Mouse (Mus musculus) embryo, embryonic 9.5 days (tissue): ENCODE results near the gene Ankrd55.

ENCODE experiments used
- DNase-seq: peaks from one replicate; pipeline ENCODE4 v3.0.0-alpha.2; 2017; ENCODE audit errors: extremely low spot score

The Ankrd55 gene

GRCm38 (mm10) chr13:112378782-112379305 lies 90.6 kb downstream of the Ankrd55 start:
- DNase-seq = no peak

DNA sequence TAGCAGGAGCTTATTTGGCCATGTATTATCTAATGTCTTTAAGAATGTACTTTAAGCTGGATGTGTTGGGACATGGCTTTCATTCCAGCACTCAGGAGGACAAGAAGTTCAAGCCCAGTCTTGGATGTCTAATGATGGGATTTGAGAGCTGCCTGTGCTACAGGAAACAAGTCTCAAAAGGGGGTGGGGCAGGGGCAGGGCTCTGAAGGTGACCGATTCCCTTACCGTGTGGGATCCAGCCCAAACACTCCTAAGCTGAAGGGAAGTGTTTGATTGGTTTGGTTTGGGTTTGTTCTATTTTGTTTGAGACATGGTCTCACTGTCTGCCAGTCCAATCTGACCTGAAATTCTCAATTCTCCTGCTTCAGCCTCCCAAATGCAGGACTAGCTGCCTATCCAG lies 93.2 kb downstream of the Ankrd55 start:
- no peak for DNase-seq

DNA sequence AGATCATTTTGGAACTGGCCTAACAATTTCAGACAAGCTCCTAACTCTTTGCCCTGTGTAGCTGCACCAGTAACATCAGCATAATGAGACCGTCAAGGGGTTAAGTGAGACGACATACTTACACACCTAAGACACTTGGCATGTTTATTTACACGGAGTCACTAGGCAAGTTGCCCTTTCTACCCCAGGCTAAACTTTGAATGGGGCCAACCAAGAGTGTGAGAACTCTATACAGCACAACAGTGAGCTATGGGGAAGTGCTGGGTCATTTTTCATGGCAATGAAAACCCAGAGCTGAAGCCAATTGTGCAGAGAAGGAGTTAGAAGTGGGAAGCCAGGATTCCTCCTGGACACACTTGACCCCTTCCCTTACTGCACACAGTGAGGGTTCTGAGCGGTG lies 94.2 kb downstream of the Ankrd55 start:
- no peak for DNase-seq

DNA sequence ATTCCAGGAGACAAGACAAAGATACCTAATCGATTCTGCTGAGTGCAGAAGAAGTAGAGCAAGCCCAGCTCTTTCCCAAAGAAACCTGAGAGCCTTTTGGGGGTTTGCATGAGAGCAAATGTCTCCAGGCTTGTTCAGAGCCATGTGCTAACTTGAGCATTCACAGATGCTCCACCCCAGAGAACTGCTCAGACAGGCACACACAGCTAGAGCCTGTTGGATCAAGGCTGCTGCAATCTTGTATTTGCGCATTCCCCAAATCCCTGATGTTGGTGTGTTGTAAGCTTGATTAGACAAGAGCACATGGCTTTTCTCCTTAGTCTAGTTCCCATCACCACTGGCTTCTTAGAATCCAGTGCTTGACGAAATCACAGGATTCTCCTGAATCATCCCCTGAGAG lies 94.7 kb downstream of the Ankrd55 start:
- no peak for DNase-seq

GRCm38 (mm10) chr13:112383941-112384659 lies 95.8 kb downstream of the Ankrd55 start:
- DNase-seq = no peak

DNA sequence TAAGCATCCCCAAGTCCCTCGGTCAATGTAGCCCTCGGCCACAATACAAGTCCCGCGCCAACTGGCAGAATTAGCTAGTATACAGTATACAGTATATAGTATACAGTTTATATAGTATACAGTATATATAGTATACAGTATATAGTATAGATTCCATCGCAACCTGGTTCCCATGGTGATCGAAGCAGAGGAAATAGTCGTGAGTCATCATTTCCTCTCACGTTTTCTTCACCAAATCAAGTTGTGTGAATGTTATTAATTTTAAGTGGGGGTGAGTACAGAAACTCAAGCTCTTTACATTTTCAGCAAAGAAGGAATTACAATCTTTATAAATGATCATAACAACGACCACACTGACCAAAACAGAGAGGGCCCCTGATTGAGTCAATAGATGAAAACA lies 96.8 kb downstream of the Ankrd55 start:
- no peak for DNase-seq

DNA sequence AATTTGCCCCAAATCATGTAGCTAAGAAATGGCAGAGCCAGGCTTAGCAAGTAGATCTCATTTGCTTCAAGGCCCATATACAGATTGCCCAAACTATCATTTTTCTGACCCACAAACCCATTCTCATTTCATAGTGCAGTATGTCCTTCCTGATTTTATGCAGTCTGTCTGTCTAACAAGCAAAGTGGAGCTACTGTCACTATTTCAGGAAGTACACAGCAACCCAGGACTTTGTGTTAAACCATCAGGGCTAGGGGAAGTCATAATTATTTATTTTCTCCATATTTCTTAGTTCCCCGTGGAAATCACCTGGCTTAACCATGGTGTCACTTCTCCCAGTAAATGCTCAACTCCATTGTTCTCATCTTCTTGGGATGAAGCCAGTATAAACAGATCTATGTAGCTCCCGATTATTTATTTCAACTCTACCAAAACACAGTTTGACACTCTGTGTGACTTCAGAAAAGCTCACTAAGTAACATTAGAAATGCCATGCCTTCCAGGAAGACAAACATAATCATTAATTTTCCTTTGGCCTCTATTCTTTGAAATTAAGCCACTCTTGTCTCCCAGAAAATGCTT lies 98.3 kb downstream of the Ankrd55 start:
- DNase-seq = no peak

GRCm38 (mm10) chr13:112387279-112387678 lies 99.0 kb downstream of the Ankrd55 start:
- DNase-seq = no peak

DNA sequence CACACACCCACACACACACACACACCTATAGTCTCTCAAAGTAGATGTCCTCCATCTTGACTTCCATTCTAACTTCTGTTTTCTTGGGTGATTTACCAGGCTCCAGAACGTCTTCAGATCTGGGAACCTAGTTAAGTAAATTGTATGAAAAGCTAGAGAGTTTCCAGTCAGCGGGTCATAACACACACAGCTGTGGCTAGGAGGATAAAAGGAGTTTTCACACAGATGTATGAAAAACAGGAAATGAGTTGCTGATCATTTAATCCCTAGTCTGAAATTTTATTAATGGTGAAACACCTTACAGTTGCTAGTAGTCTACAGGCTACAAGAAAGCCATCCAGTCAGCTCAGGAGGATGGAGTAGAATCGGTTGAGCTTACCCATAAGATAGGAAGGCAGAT lies 99.9 kb downstream of the Ankrd55 start:
- DNase-seq = no peak

DNA sequence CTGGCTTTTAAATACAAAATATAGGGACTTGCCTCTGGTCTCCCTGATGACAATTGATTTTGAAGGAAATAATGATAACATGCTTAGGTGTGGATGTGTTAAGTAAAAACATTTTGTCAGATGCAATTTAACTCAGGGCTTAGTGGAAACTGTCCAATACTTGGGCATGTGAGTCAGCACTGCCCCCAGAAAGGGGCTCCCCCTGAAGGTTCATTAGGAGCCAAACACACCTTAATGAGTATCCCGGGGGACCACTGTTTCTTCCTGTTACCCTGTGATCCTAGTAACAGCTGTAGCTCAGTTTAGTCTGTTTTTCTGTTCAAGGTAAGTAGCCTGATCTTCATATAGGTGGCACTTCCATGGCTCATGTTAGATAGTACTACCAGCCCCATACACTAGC lies 102.0 kb downstream of the Ankrd55 start:
- DNase-seq = no peak

DNA sequence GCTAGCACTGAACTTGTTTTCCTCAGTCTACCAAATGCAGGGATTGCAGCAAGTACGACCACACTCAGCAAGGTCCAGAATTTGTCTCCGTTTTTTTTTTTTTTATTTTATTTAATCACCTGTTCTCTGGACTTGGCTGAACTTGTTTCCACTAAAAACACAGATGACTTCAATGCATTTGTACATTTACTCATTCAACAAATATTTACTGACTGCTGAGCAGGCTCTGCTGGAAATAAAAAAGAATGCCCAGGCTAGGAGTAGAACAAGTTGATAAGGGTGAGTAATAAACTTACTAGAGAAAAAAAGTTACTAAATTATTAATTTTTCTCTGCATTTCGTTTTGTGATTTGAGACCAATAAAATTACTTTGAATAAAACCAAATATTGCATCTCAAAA lies 103.1 kb downstream of the Ankrd55 start:
- DNase-seq = no peak

DNA sequence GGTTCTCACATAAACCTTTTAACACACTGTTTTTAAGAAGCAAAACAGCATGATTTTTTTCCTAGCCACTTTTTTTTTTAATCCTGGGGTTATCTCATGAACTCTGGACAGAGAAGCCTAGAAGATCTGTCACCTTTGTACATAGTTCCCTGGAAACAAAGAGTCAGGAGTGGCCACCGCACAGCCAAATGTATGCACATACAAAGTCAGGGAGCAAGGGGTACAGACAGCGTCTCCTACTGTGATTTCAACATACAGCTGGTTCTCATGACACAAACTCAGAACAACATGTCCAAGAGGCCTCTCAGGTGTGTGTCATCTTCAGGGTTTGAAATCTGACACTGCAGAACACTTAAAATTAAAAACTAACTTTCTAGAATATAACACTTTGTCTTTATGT lies 105.1 kb downstream of the Ankrd55 start:
- DNase-seq = no peak

DNA sequence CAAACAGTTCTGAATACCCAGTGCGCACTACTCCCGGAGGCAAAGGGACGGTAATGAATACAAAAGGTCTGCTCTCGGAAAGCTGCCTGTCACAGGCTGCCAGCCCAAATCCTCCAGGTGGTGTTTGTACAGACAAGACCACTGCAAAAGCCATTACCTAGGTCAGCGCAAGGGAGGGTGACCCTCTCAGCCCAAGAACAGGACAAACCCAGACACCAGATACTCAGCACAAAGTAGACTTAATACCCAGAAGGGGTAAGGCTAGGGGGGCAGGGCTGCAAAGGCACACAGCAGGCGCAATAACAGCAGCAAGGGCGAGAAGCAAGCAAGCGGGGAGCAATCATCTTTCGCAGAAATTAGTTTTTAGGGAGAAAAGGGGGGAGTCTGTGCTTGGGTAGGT lies 106.0 kb downstream of the Ankrd55 start:
- DNase-seq = no peak

DNA sequence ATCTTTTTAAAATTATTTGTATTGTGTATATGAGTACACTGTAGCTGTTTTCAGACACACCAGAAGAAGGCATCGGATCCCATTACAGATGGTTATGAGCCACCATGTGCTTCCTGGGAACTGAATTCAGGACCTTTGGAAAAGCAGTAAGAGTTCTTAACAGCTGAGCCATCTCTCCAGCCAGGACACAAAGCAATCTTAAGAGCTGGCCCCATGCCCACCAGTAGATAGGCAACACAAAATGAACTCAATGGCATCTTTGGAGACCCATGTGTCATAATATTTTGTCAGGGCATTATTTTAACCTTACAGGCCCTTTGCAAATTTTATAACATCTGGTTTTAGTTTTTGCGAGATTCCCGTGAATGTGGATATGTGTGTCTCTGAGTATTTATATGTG lies 116.5 kb downstream of the Ankrd55 start:
- DNase-seq = no peak

DNA sequence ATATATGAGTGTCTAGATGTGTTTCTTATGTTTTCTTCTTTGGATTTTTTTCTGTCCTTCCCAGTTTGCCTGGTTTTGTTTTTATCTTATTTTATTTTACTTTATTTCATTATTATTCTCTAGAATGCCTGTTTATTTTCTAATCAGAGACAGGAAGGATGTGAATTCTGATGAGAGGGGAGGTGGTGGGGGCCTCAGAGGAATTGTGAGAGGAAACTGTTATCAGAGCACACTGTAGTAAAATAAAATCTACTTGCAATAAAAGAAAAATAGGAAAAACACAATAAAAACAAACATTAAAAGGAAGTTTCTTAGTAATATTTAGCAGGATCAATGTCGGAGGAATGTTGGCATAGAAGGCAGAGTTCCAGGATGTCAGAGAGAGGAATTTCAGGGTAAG lies 116.9 kb downstream of the Ankrd55 start:
- no peak for DNase-seq

- no peak for DNase-seq
These were observed 118.4 kb downstream of the Ankrd55 start for GRCm38 (mm10) chr13:112406618-112407017.

DNA sequence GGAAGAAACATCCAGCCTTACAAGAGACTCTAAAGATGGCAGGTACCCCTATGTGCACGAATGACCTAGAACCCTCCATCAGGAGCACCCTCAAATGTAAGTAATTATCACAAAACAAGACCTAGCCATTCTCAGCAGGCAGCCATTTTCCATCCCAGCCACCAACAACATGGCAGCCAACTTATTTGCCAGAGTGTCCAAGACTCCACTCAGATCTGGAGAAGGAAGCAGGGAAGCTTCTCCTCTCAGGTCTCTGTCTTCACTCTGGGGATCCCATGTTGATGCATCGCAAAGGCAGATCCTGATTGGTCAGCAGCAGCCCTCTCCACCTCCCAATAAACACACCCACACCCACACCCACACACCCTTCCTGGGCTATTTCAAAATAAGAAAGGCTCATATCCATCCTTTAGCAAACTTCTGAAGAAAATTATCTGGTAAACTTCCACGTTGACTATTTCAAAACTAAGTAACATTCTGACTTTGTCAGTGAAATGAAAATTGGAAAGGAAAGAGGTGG lies 119.0 kb downstream of the Ankrd55 start:
- no peak for DNase-seq

DNA sequence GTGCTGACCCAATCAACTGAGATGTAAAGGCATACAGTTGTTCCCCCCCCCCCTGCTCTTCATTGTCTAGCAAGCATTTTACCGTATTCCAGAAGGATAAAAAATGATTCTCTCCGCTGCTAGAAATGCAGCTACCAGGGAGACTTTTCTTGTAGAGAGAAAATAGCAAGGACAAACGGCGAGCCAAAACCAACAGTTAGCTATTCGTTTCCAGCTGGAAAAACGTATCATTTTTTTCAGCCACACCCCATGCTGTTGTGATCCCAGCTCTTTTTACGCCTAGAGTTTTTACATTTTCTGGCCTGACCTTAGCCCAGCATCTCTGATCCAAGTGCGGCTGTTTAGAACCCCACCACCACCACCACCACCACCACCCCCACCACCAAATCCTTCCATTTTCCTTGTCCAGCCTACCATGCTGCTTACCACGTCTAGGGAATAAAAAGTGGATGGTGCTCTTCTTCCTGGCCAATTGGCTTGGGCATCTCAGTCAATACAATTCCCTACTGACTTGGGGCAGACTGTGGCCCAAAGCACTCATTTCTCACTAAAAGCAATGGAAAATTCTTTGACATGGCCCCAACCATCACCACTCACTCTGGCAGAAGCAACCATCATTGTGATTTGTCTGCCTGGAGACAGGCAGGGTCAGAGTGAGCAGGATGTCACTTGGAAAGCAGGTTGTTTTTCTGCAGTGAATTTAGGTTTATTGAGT lies 119.7 kb downstream of the Ankrd55 start:
- DNase-seq = no peak

DNA sequence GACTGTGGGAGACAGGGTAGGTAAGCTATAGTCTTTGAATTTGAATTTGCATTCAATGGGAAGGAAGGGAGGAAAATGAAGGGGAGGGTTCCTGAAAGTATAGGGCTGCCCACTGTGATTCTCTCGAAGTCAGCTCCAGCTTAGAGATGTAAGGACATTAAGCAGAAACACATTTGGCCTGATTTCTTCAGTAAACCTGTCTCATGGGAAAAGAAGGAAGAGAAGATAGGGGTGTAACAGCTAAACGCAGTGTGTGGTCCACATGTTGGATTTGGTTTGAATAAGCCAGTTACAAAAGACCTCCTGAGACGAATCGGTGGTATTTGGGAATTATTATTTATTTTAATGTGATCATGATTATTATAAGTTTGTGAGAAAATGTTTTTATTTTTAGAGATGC lies 120.5 kb downstream of the Ankrd55 start:
- no peak for DNase-seq

GRCm38 (mm10) chr13:112409331-112409730 lies 121.1 kb downstream of the Ankrd55 start:
- no peak for DNase-seq

- DNase-seq = no peak
These were observed 121.6 kb downstream of the Ankrd55 start for GRCm38 (mm10) chr13:112409851-112410250.

DNA sequence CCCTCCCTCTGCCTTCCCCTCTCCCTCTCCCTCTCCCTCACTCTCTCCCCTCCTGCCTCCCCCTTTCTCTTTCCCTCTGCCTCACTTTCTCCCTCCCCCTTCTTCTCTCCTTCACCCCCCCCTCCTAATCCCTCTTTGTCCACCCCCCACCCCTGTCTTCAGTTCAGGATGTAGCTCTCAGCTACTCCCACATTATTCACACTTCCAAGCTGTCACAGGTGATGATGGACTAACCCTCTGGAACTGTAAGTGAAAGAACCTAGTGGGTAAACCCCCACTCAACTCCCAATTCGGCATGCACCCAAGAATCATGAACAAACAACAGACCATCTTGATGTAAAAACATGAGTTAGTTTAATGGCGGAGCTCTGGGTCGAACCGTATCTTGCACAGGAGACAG lies 122.2 kb downstream of the Ankrd55 start:
- no peak for DNase-seq
